Mouse (Mus musculus) forebrain, embryonic 15.5 days (tissue): ENCODE data around the gene Vipas39. TPM values are rescaled to one million over a fixed set of nuclear protein-coding genes. Genes with fewer than 3 reads are reported as not detected.
"Not testable (repeated sequence)": the region's sequence is repeated elsewhere in the genome, so short reads cannot be mapped to it uniquely, and the experiment has no call there.

Source experiments
- ATAC-seq: fragments of 200-750 bp; cut with Nextera tagmentation; replicated peaks from 2 replicates; pipeline ENCODE4 v1.8.0; 2017; ENCODE audit warnings: mild to moderate bottlenecking, moderate TSS enrichment, moderate library complexity
- H3K27ac ChIP-seq: fragments of 300-500 bp; sonication (generic); replicated peaks from 2 replicates; pipeline ENCODE4 v1.5.1; 2015; ENCODE audit warnings: mild to moderate bottlenecking, inconsistent platforms
- H3K27me3 ChIP-seq: fragments of 300-500 bp; sonication (generic); 2 replicates; pipeline ENCODE4 v1.6.1; 2015; ENCODE audit warnings: inconsistent platforms
- H3K36me3 ChIP-seq: fragments of 300-500 bp; sonication (generic); 2 replicates; pipeline ENCODE4 v1.6.1; 2015; ENCODE audit warnings: mild to moderate bottlenecking, inconsistent platforms
- H3K4me1 ChIP-seq: fragments of 300-500 bp; sonication (generic); 2 replicates; pipeline ENCODE4 v1.6.1; 2015; ENCODE audit warnings: inconsistent platforms
- H3K4me2 ChIP-seq: fragments of 300-500 bp; sonication (generic); replicated peaks from 2 replicates; pipeline ENCODE4 v1.6.1; 2015; ENCODE audit warnings: mild to moderate bottlenecking, inconsistent platforms
- H3K4me3 ChIP-seq: fragments of 300-500 bp; sonication (generic); 2 replicates; pipeline ENCODE4 v1.5.1; 2015; ENCODE audit warnings: mild to moderate bottlenecking, inconsistent platforms
- H3K9ac ChIP-seq: fragments of 300-500 bp; sonication (generic); replicated peaks from 2 replicates; pipeline ENCODE4 v1.6.1; 2015; ENCODE audit warnings: mild to moderate bottlenecking, inconsistent platforms
- H3K9me3 ChIP-seq: fragments of 300-500 bp; sonication (generic); 2 replicates; pipeline ENCODE4 v1.6.1; 2016; ENCODE audit warnings: inconsistent platforms
- WGBS: fragments of 180-500 bp; shearing (Covaris S2); methylation state at CpG from one replicate; pipeline ENCODE4 v1.1.7; 2015; ENCODE audit warnings: mixed read lengths; 5-methylcytosine and 5-hydroxymethylcytosine counted together
- microRNA-seq: library from miRNA; unstranded; fragments of <30 nt; microRNA quantifications from one replicate; pipeline ENCODE4, GENCODE M21; 2016
- polyA plus RNA-seq: library from polyadenylated mRNA; unstranded; fragments of >200 nt; fragmentation: Nextera tagmentation; extraction: Ambion mirVana; gene quantifications from 2 replicates; pipeline ENCODE4 v1.2.1, GENCODE M21; 2015

Gene Vipas39
- polyA plus RNA-seq, 1 experiment from 2014 or later = 72.3 TPM

DNA sequence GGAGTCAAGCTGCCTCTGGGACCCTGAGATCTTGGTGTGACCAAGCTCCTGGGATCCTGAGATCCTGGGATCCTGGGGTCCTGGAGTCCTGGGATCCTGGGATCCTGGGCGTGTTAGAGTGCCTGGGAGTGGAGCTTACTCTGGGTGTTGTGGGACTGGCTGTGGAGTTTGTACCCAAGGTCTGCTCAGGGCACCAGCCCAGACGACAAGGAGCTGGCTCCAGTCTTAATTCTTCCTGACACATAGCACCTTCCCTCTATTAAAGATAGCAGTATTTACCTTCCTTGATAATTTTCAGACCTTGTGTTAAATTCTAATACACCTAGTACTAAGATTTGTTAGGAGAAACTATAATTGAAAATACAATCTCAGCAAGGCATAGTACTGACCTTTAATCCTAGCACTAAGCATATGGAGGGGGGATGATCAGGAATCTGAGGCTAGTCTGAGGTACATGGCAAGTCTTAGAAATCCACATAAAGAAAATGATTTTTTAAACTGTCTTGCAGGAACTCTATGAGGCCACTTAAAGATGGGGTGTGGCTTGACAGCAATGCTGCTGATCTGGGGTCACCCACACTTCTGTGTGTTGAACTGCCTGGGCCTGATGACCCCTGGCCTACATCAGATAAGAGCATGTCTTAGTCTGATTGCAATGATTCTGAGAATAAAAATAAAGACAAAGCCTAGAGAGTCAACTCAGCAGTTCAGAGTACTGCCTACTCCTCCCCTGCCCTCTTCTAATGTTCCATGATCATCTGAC is 53.0 kb downstream of the Vipas39 start:
- no peaks in the 10 kb centered on the region for H3K9me3 ChIP-seq
- no peak overlapping the region for H3K27ac ChIP-seq
- H3K9ac ChIP-seq = no peak overlapping the region
- no peaks in the 10 kb centered on the region for H3K4me1 ChIP-seq
- no peaks in the 10 kb centered on the region for H3K36me3 ChIP-seq
- H3K4me2 ChIP-seq = no peak overlapping the region
- WGBS = 74% methylated on average over 2 of the region's 2 CpGs
- ATAC-seq = no peak
- H3K27me3 ChIP-seq = no peaks in the 10 kb centered on the region
- no peak overlapping the region for H3K4me3 ChIP-seq

DNA sequence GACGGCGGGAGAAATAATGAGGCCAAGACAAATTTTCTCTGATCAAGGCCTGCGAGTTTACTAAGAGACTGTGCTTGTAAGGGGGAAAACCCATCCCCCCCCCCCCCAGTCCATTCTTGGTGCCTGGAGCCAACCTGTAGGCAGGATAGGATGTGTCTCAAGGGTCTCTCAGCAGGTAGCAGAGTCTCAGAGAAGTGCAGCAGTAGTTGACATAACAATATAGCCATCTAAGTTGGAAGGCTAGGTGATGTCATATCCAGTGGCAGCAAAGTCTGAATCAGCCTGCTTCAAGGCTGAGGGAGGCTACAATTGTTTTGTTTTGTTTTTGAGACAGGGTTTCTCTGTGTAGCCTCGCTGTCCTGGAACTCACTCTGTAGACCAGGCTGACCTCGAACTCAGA is 60.3 kb downstream of the Vipas39 start:
- not testable (repeated sequence) for H3K4me1 ChIP-seq, H3K9ac ChIP-seq, H3K27me3 ChIP-seq, H3K36me3 ChIP-seq, H3K9me3 ChIP-seq, H3K4me3 ChIP-seq, H3K27ac ChIP-seq, H3K4me2 ChIP-seq, ATAC-seq
- 92% methylated on average over 5 of the region's 5 CpGs for WGBS

DNA sequence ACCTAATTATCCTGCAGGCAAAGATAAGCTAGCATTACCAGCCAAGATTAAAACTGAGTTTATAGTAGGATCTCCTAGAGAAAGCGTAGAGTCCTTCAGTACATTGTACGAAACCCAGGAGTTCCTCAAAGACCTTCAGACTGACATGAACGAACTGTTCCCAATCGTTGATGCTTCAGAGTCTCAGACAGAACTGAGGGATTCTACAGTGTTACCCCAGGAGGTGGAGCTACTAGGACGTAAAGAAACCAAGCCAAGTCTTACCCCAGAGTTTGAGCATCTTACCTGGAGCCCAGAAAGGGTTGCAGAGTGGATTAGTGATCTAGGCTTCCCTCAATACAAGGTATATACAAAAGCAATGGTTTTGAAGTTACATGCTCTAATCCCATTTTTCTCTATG is 64.4 kb downstream of the Vipas39 start:
- Histone ChIP-seq H3K4me3 (no peak overlapping the region), H3K9ac (no peak overlapping the region), H3K36me3 (no peaks in the 10 kb centered on the region), H3K9me3 (no peaks in the 10 kb centered on the region), H3K4me1 (peaks cover 18% of the 10 kb centered on the region), H3K27ac (no peak overlapping the region), H3K27me3 (no peaks in the 10 kb centered on the region), H3K4me2 (no peak overlapping the region)
- 77% methylated on average over 5 of the region's 5 CpGs for WGBS
- ATAC-seq = no peak

DNA sequence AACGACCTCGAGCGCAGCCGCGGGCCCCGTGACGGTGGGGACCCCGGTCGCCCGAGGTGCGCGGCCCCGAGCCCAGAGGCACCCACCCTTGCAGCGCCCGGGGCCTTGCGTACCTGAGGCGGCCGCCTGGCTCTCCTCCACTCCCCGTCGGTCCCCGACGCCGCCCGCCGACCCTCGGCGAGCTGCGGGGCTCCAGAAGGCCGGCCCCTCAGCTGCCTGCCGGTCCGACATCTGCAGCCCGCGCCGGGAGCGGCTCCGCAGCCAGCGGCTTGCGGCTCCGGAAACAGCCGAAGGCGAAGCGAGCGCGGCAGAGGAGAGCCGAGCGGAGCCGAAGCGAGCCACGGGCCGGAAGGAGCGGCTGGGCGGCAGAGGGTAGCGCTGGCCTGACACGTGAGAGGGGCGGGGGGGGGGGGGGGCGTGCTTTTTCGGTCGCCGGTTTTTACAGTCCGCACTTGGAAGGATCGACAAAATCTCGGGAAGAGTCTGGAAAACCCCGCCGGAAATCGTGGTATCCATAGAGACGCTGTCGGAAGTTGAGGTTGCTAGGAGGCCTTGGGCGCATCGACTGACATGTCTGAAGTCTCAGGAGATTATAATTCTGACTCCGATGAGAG is 66.0 kb downstream of the Vipas39 start, which contains the start of gene Tmed8:
TSS of gene Tmed8 (minus strand) at position 482 of the 614 bp plus-strand sequence.
- H3K27me3 ChIP-seq = no peaks in the 10 kb centered on the region
- H3K9ac ChIP-seq = peak within 1 kb of the TSS; percentile 88
- WGBS = under 1% methylated on average over 57 of the region's 70 CpGs
- H3K9me3 ChIP-seq = no peaks in the 10 kb centered on the region
- H3K4me1 ChIP-seq = peaks cover 18% of the 10 kb centered on the region
- ATAC-seq = peak; percentile 98
- no peaks in the 10 kb centered on the region for H3K36me3 ChIP-seq
- H3K27ac ChIP-seq = peak within 1 kb of the TSS; percentile 95
- peak within 1 kb of the TSS; percentile 69 for H3K4me2 ChIP-seq
- H3K4me3 ChIP-seq = peak within 1 kb of the TSS; percentile 81

DNA sequence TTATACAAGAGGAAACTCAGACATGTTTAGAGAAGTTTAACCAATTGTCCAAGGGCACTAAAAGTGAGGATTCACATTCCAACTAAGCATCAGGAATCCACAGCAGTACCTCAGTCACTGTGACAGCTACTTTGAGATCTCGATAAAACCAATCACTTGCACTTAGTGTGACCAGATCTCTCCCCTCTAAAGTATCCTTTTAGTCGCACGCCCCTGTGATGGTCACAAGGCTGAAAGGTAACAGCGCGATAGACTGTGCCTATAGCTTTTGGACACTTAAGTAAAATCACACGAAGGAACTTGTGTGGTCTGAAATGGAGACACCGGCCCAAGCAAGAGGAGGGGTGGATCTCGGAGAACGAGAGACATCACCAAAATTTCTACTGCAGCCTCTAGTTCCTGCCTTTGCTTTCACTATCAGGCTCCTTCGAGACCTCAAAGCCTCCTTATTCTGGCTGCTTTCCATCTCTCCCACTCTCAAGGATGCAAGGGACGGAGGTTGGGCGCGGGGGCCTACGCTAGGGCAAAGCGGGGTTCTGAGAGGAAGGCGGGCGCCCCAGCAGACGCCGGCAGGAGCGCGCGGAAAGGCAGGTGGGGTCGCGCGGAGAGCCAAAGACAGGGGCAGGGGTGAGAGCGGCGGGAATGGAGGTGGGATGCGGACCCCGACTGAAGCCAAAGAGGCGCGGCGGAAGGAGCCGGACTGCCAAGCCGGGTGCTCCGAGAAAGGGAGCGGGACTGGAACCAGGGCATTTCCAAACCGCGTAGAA is 66.7 kb downstream of the Vipas39 start, which contains the start of gene Samd15:
TSS of gene Samd15 (plus strand) at position 518 of the 767 bp plus-strand sequence.
- ATAC-seq = peak; percentile 59
- H3K27ac ChIP-seq = peak within 1 kb of the TSS; percentile 95
- peak within 1 kb of the TSS; percentile 88 for H3K9ac ChIP-seq

DNA sequence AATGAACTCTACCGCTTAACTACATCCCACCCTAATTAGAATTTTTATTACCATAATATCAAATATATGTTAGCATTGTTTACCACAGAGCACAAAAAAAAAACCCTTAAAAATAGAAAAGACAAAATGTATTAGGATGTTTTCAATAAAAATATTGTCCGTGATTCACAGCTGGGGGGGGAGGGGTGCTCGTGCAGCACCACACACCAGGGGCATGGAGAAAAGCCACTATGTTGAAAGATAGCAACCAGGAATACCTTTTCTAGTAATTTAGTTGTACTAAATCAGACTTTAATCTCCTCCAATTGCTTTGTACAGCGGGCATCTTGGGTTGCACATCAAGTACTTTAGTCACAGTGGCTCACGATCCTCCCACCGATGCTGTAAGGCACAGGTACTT is 67.3 kb downstream of the Vipas39 start:
- Histone ChIP-seq H3K4me2 (peak overlapping the region; percentile 69), H3K27me3 (no peaks in the 10 kb centered on the region), H3K27ac (no peak overlapping the region), H3K4me3 (peak overlapping the region; percentile 81), H3K36me3 (no peaks in the 10 kb centered on the region), H3K9ac (peak overlapping the region; percentile 88; the same call in 1 of the 2 replicates), H3K4me1 (peaks cover 18% of the 10 kb centered on the region), H3K9me3 (no peaks in the 10 kb centered on the region)
- 51% methylated on average over 6 of the region's 6 CpGs for WGBS
- no peak for ATAC-seq

More for the DNA sequence above, 66.7 kb downstream of the Vipas39 start, which contains the start of gene Samd15:
- H3K4me2 ChIP-seq = peak within 1 kb of the TSS; percentile 69
- no peaks in the 10 kb centered on the region for H3K9me3 ChIP-seq
- H3K27me3 ChIP-seq = no peaks in the 10 kb centered on the region
- no peaks in the 10 kb centered on the region for H3K36me3 ChIP-seq
- peaks cover 18% of the 10 kb centered on the region for H3K4me1 ChIP-seq
- WGBS = under 1% methylated on average over 38 of the region's 38 CpGs
- H3K4me3 ChIP-seq = peak within 1 kb of the TSS; percentile 81

DNA sequence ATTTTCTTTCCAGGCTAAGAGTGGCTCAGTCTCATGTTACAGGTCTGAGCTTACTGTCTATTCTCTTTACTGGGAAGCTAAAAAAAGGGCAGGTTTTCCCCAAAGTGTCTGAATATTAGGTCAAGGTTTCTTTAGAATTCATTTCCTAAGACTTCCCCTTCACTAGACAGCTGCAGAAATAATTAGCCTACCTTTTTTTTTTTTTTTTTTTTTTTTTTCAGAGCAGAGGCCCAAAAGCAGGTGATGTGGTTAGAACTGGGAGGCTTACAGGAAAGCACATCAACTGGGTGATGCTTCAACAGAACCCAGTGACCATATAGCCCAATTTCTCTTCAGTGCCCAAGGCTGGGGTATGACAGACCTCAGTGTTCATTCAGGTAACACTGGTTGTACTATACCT is 69.7 kb downstream of the Vipas39 start:
- H3K36me3 ChIP-seq = no peaks in the 10 kb centered on the region
- no peak for ATAC-seq
- no peak overlapping the region for H3K27ac ChIP-seq
- H3K4me1 ChIP-seq = peaks cover 18% of the 10 kb centered on the region
- H3K9ac ChIP-seq = no peak overlapping the region
- H3K27me3 ChIP-seq = no peaks in the 10 kb centered on the region
- no peaks in the 10 kb centered on the region for H3K9me3 ChIP-seq
- H3K4me3 ChIP-seq = no peak overlapping the region
- H3K4me2 ChIP-seq = no peak overlapping the region

DNA sequence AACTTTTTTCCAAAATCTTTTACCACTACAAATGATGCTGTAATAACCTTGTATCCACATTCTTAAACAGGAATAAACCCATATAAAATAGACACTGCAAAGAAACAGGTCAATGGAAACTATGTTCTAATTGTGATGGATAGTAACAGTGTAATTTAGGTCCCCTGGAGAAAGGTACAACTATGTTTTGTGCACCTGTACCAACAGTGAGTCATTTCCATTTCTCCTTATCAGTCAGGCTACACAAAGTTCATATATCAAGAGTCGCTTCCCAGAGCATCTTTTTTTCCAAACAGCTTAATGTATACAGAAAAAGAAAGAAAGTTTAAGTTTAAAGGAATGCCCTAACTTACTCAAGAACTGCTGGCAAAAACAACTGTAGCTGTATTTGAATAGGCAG is 71.0 kb downstream of the Vipas39 start:
- Histone ChIP-seq H3K36me3 (no peaks in the 10 kb centered on the region), H3K4me3 (no peak overlapping the region), H3K27me3 (no peaks in the 10 kb centered on the region), H3K4me1 (peaks cover 15% of the 10 kb centered on the region), H3K9ac (no peak overlapping the region), H3K9me3 (no peaks in the 10 kb centered on the region), H3K27ac (no peak overlapping the region), H3K4me2 (no peak overlapping the region)
- WGBS = 93% methylated on average over 1 of the region's 1 CpGs
- ATAC-seq = no peak

DNA sequence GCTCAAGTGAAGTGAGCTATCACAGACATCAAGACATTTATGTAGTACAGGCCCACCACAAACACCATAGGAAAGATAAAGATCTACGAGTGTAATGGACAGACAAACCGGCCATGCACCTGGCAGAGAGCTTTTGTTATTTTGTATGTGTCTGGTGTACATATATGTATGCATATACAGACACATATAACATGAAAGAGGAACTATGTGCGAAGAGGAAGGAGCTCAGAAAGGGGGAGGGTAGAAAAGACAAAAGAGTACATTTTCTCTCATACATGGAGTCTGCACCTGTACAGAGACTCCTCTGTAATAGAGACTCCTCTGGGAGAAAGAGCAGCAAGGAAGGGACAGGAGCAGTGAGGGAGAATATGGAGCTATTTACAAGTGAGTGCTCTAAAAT is 73.0 kb downstream of the Vipas39 start:
- Histone ChIP-seq H3K4me2 (no peak overlapping the region), H3K9ac (no peak overlapping the region), H3K9me3 (no peaks in the 10 kb centered on the region), H3K36me3 (no peaks in the 10 kb centered on the region), H3K4me1 (peaks cover 2% of the 10 kb centered on the region; the same call in 1 of the 2 replicates), H3K27ac (no peak overlapping the region), H3K27me3 (no peaks in the 10 kb centered on the region), H3K4me3 (no peak overlapping the region)
- 94% methylated on average over 3 of the region's 3 CpGs for WGBS
- no peak for ATAC-seq

Small RNA genes within 50 kb of the gene (microRNA-seq; reads per million reads assigned to microRNA genes)
- gene Gm47293 = not detected

Other genes starting within 250 kb of the Vipas39 start
- gene Tmem63c, start 244.9 kb downstream of the Vipas39 start, polyA plus RNA-seq = 5.7 and 7.0 TPM in 2 replicates
- 1.8 and 2.0 TPM in 2 replicates for gene Ngb, start 163.7 kb downstream of the Vipas39 start, polyA plus RNA-seq
- 25.5 and 26.8 TPM in 2 replicates for gene Gstz1, start 119.1 kb downstream of the Vipas39 start, polyA plus RNA-seq
- gene Pomt2, start 118.3 kb downstream of the Vipas39 start, polyA plus RNA-seq = 12.5 and 12.8 TPM in 2 replicates
- 1.6 and 2.1 TPM in 2 replicates for gene Samd15, start 66.5 kb downstream of the Vipas39 start, polyA plus RNA-seq
- gene Tmed8, start 65.8 kb downstream of the Vipas39 start, polyA plus RNA-seq = 3.6 TPM in 2 replicates
- gene Noxred1, start 27.5 kb downstream of the Vipas39 start, polyA plus RNA-seq = 0.92 and 1.2 TPM in 2 replicates
- gene Ahsa1, start 223 bp upstream of the Vipas39 start, polyA plus RNA-seq = 216 and 226 TPM in 2 replicates
- gene Ism2, start 33.4 kb upstream of the Vipas39 start, polyA plus RNA-seq = 0.49 and 1.4 TPM in 2 replicates
- 60.8 and 68.3 TPM in 2 replicates for gene Sptlc2, start 122.1 kb upstream of the Vipas39 start, polyA plus RNA-seq
- gene Slirp, start 177.6 kb upstream of the Vipas39 start, polyA plus RNA-seq = 249 and 275 TPM in 2 replicates
- 51.3 and 52.1 TPM in 2 replicates for gene Alkbh1, start 177.8 kb upstream of the Vipas39 start, polyA plus RNA-seq
- 127 and 128 TPM in 2 replicates for gene Snw1, start 206.0 kb upstream of the Vipas39 start, polyA plus RNA-seq
- not detected in 2 replicates for gene Gm5788, start 228.5 kb upstream of the Vipas39 start, polyA plus RNA-seq
- not detected in 2 replicates for gene Gm8300, start 248.1 kb upstream of the Vipas39 start, polyA plus RNA-seq